Mouse (Mus musculus) heart, embryonic 15.5 days (tissue): ENCODE results near the gene Ecm2. TPM values are rescaled to one million over a fixed set of nuclear protein-coding genes. Genes with fewer than 3 reads are reported as not detected.

ENCODE experiments used
- ATAC-seq: fragments of 200-750 bp; cut with Nextera tagmentation; replicated peaks from 2 replicates; pipeline ENCODE4 v1.8.0; 2017; ENCODE audit warnings: low read depth, moderate TSS enrichment; ENCODE audit not compliant: insufficient number of reproducible peaks, insufficient read depth, low FRiP score
- H3K27ac ChIP-seq: fragments of 300-500 bp; sonication (generic); 2 replicates; pipeline ENCODE4 v1.5.1; 2015; ENCODE audit warnings: mild to moderate bottlenecking, inconsistent platforms
- H3K27me3 ChIP-seq: fragments of 300-500 bp; sonication (generic); 2 replicates; pipeline ENCODE4 v1.6.1; 2015; ENCODE audit warnings: inconsistent platforms
- H3K36me3 ChIP-seq: fragments of 300-500 bp; sonication (generic); 2 replicates; pipeline ENCODE4 v1.6.1; 2015; ENCODE audit warnings: mild to moderate bottlenecking, inconsistent platforms
- H3K4me1 ChIP-seq: fragments of 300-500 bp; sonication (generic); replicated peaks from 2 replicates; pipeline ENCODE4 v1.6.1; 2015; ENCODE audit warnings: inconsistent platforms
- H3K4me2 ChIP-seq: fragments of 300-500 bp; sonication (generic); 2 replicates; pipeline ENCODE4 v1.6.1; 2015; ENCODE audit warnings: inconsistent platforms, mild to moderate bottlenecking, moderate library complexity
- H3K4me3 ChIP-seq: fragments of 300-500 bp; sonication (generic); 2 replicates; pipeline ENCODE4 v1.5.1; 2015; ENCODE audit warnings: mild to moderate bottlenecking, inconsistent platforms
- H3K9ac ChIP-seq: fragments of 300-500 bp; sonication (generic); 2 replicates; pipeline ENCODE4 v1.6.1; 2015; ENCODE audit warnings: mild to moderate bottlenecking, inconsistent platforms
- H3K9me3 ChIP-seq: fragments of 300-500 bp; sonication (generic); replicated peaks from 2 replicates; pipeline ENCODE4 v1.6.1; 2016; ENCODE audit warnings: inconsistent platforms
- WGBS: fragments of 180-500 bp; shearing (Covaris S2); methylation state at CpG from one replicate; pipeline ENCODE4 v1.1.7; 2015; ENCODE audit warnings: mixed read lengths; 5-methylcytosine and 5-hydroxymethylcytosine counted together
- polyA plus RNA-seq: library from polyadenylated mRNA; unstranded; fragments of >200 nt; fragmentation: Nextera tagmentation; extraction: Ambion mirVana; gene quantifications from 2 replicates; pipeline ENCODE4 v1.2.1, GENCODE M21; 2015

Ecm2 gene
- polyA plus RNA-seq, 1 experiment from 2014 or later = 5.7 TPM

GRCm38 (mm10) chr13:49518761-49519160 lies 14.2 kb downstream of the Ecm2 start:
- no peak overlapping the region for H3K9ac ChIP-seq
- WGBS = 55% methylated on average over 2 of the region's 2 CpGs

GRCm38 (mm10) chr13:49526235-49526634 lies 21.6 kb downstream of the Ecm2 start:
- H3K9ac ChIP-seq = no peak overlapping the region
- no peaks in the 10 kb centered on the region for H3K9me3 ChIP-seq
- no peak for ATAC-seq
- no peak overlapping the region for H3K4me2 ChIP-seq
- H3K27me3 ChIP-seq = no peaks in the 10 kb centered on the region
- no peak overlapping the region for H3K4me3 ChIP-seq
- WGBS = 84% methylated on average over 2 of the region's 2 CpGs
- no peaks in the 10 kb centered on the region for H3K4me1 ChIP-seq
- no peak overlapping the region for H3K27ac ChIP-seq
- no peaks in the 10 kb centered on the region for H3K36me3 ChIP-seq

More at GRCm38 (mm10) chr13:49518761-49519160, 14.2 kb downstream of the Ecm2 start:
- Histone ChIP-seq H3K27ac (no peak overlapping the region), H3K4me3 (no peak overlapping the region), H3K27me3 (no peaks in the 10 kb centered on the region), H3K36me3 (no peaks in the 10 kb centered on the region), H3K4me1 (no peaks in the 10 kb centered on the region), H3K4me2 (no peak overlapping the region), H3K9me3 (no peaks in the 10 kb centered on the region)
- ATAC-seq = no peak

DNA sequence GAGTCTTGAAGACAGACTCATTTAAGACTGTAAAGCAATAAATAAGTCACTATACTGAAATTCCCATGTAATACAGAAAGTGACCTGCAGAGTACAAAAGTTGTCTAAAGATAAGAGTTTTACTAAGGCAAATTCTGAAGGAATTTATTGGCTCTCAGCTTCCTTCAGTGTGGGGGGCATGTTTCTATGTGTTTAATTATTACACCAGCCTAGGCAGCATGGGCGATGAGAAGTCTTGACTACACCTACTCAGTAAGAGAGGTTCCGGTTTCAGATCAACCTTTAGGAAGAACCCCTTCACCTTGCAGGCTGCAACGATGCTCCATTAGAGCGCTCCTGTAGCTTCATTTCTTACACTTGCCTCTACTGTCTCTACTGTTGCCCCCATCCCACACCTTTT lies 26.0 kb downstream of the Ecm2 start:
- ATAC-seq = no peak
- Histone ChIP-seq H3K4me2 (no peak overlapping the region), H3K4me3 (no peak overlapping the region), H3K36me3 (no peaks in the 10 kb centered on the region), H3K27ac (no peak overlapping the region), H3K27me3 (no peaks in the 10 kb centered on the region), H3K9me3 (no peaks in the 10 kb centered on the region), H3K9ac (no peak overlapping the region), H3K4me1 (no peaks in the 10 kb centered on the region)
- 92% methylated on average over 4 of the region's 4 CpGs for WGBS

DNA sequence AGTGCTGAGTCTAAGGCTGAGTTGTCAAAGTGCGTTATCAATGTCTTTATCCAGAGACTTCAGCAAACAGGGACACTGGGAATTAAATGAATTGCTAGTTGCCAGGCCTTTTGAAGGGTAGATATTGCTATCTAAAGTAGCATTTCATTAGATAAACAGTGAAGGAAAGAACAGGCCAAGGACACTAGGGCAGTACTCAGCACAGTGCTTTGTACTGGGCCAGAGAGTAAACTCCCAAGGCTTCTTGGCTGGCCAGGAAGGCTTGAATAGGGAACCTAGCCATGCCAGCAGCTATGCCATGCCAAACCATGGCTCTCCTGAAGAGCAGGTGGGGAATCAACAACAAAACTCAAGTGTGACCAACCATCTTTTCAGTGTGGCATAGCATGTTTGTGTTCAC lies 32.3 kb downstream of the Ecm2 start:
- Histone ChIP-seq H3K4me2 (no peak overlapping the region), H3K9me3 (no peaks in the 10 kb centered on the region), H3K36me3 (no peaks in the 10 kb centered on the region), H3K4me3 (no peak overlapping the region), H3K27me3 (no peaks in the 10 kb centered on the region), H3K27ac (no peak overlapping the region), H3K9ac (no peak overlapping the region), H3K4me1 (no peaks in the 10 kb centered on the region)
- WGBS = 92% methylated on average over 1 of the region's 1 CpGs
- ATAC-seq = no peak

- no peaks in the 10 kb centered on the region for H3K27me3 ChIP-seq
- H3K4me1 ChIP-seq = no peaks in the 10 kb centered on the region
- no peak overlapping the region for H3K4me2 ChIP-seq
- H3K36me3 ChIP-seq = no peaks in the 10 kb centered on the region
- no peak overlapping the region for H3K4me3 ChIP-seq
- H3K27ac ChIP-seq = no peak overlapping the region
- H3K9me3 ChIP-seq = no peaks in the 10 kb centered on the region
- ATAC-seq = no peak
- no peak overlapping the region for H3K9ac ChIP-seq
- 88% methylated on average over 1 of the region's 1 CpGs for WGBS
Measured at GRCm38 (mm10) chr13:49538693-49539092, 34.1 kb downstream of the Ecm2 start.

GRCm38 (mm10) chr13:49544279-49544678 lies 39.7 kb downstream of the Ecm2 start, which contains the start of gene Aspn:
Gene Aspn, plus strand, starts transcription at chr13:49544443.
- H3K36me3 ChIP-seq = no peaks in the 10 kb centered on the region
- H3K4me2 ChIP-seq = peak within 1 kb of the TSS; percentile 21; the same call in 1 of the 2 replicates
- no peak within 1 kb of the TSS for H3K9ac ChIP-seq
- H3K4me1 ChIP-seq = 0 out of 2 replicates have a peak, but pooled peaks cover 2% of the 10 kb centered on the region
- H3K4me3 ChIP-seq = 0 out of 2 replicates have a peak within 1 kb of the TSS, but pooled peaks have one; percentile 14
- H3K27me3 ChIP-seq = no peaks in the 10 kb centered on the region
- no peaks in the 10 kb centered on the region for H3K9me3 ChIP-seq
- 0 out of 2 replicates have a peak, but pooled peaks have one; percentile 31 for ATAC-seq
- WGBS = 51% methylated on average over 3 of the region's 3 CpGs
- peak within 1 kb of the TSS; percentile 67; the same call in 1 of the 2 replicates for H3K27ac ChIP-seq

GRCm38 (mm10) chr13:49545646-49546045 lies 41.0 kb downstream of the Ecm2 start:
- Histone ChIP-seq H3K9me3 (no peaks in the 10 kb centered on the region), H3K36me3 (no peaks in the 10 kb centered on the region), H3K27me3 (no peaks in the 10 kb centered on the region), H3K4me1 (0 out of 2 replicates have a peak, but pooled peaks cover 2% of the 10 kb centered on the region), H3K27ac (peak overlapping the region; percentile 67), H3K4me3 (peak overlapping the region; percentile 14; the same call in 1 of the 2 replicates), H3K9ac (no peak overlapping the region), H3K4me2 (peak overlapping the region; percentile 21; the same call in 1 of the 2 replicates)
- ATAC-seq = no peak
- WGBS = 23% methylated on average over 3 of the region's 3 CpGs

- WGBS = 81% methylated on average over 1 of the region's 1 CpGs
- Histone ChIP-seq H3K36me3 (no peaks in the 10 kb centered on the region), H3K9me3 (no peaks in the 10 kb centered on the region), H3K4me2 (peak overlapping the region; percentile 13; the same call in 1 of the 2 replicates), H3K27me3 (no peaks in the 10 kb centered on the region), H3K4me3 (no peak overlapping the region), H3K9ac (no peak overlapping the region), H3K4me1 (0 out of 2 replicates have a peak, but pooled peaks cover 2% of the 10 kb centered on the region), H3K27ac (peak overlapping the region; percentile 45)
- ATAC-seq = no peak
Measured at GRCm38 (mm10) chr13:49546517-49546916, 41.9 kb downstream of the Ecm2 start.

GRCm38 (mm10) chr13:49547563-49548150 lies 43.0 kb downstream of the Ecm2 start:
- ATAC-seq = no peak
- Histone ChIP-seq H3K27ac (0 out of 2 replicates have a peak overlapping the region, but pooled peaks have one; percentile 25), H3K9me3 (no peaks in the 10 kb centered on the region), H3K36me3 (no peaks in the 10 kb centered on the region), H3K4me3 (no peak overlapping the region), H3K4me1 (0 out of 2 replicates have a peak, but pooled peaks cover 2% of the 10 kb centered on the region), H3K4me2 (no peak overlapping the region), H3K9ac (no peak overlapping the region), H3K27me3 (no peaks in the 10 kb centered on the region)
- WGBS = 73% methylated on average over 1 of the region's 1 CpGs

DNA sequence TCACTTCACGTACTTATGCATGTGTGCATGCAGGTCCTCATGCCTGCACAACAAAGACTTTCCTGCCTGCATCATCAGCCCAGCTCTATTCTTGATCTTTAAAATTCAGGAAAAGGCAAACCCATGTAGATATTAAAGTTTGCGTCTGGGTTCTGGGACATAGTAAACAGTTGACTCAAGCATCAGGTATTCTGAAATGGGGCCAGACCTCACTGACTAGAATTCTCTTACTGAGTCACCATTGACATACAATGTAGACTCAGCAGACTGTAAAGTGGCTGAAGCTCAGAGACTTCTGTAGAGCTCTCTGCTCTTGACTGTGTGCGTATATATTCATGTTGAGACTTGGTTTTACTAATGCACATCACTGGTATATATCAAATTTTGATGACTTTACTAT lies 45.0 kb downstream of the Ecm2 start:
- Histone ChIP-seq H3K27me3 (no peaks in the 10 kb centered on the region), H3K27ac (no peak overlapping the region), H3K4me3 (no peak overlapping the region), H3K36me3 (no peaks in the 10 kb centered on the region), H3K9ac (no peak overlapping the region), H3K9me3 (no peaks in the 10 kb centered on the region), H3K4me1 (0 out of 2 replicates have a peak, but pooled peaks cover 2% of the 10 kb centered on the region), H3K4me2 (no peak overlapping the region)
- ATAC-seq = no peak
- 86% methylated on average over 3 of the region's 3 CpGs for WGBS

DNA sequence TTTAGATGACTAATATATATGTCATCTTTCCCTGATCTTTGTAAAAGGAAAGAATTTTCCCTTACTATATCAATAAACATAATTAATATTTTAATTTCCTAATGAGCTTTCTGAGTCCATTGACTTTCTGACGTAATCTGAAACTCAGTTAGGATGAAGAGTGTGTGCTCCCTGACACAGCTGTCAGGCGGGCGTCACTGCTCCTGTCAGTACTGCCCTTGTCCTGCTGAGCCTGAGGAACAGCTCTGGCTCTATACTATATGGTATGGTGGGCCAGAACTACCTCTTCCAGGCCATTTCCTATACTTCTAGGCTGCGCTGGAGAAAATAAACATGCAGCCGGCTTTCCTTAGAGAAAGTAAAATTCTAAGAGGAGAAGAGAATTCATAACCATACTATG lies 49.9 kb downstream of the Ecm2 start:
- no peak overlapping the region for H3K4me2 ChIP-seq
- no peak overlapping the region for H3K27ac ChIP-seq
- ATAC-seq = no peak
- no peaks in the 10 kb centered on the region for H3K9me3 ChIP-seq
- H3K4me3 ChIP-seq = no peak overlapping the region
- H3K27me3 ChIP-seq = no peaks in the 10 kb centered on the region
- H3K9ac ChIP-seq = no peak overlapping the region
- H3K4me1 ChIP-seq = no peaks in the 10 kb centered on the region
- H3K36me3 ChIP-seq = no peaks in the 10 kb centered on the region
- 80% methylated on average over 5 of the region's 5 CpGs for WGBS

DNA sequence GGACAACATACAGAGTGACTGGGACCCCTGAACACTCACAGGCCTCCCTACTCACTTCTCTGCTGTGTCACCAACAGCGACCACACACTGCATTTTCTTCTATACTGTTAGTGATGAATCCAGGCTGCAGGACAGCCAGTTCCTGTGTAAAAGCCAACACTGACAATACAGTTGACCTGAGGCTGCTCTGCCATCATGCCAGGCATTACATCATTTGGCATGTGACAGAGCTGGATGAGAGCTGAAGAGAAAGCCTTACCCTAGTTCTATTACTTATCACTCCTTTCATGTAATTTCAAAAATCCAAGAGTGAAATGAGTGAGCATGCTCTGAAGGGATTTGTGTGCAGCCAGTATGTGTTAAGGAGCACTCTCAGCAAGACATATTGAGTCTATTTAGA lies 51.6 kb downstream of the Ecm2 start:
- no peak overlapping the region for H3K9ac ChIP-seq
- H3K4me2 ChIP-seq = no peak overlapping the region
- H3K4me1 ChIP-seq = no peaks in the 10 kb centered on the region
- 70% methylated on average over 1 of the region's 1 CpGs for WGBS
- H3K4me3 ChIP-seq = no peak overlapping the region
- ATAC-seq = no peak
- H3K36me3 ChIP-seq = no peaks in the 10 kb centered on the region
- H3K27ac ChIP-seq = no peak overlapping the region
- H3K27me3 ChIP-seq = no peaks in the 10 kb centered on the region
- no peaks in the 10 kb centered on the region for H3K9me3 ChIP-seq
